Mouse (Mus musculus) megakaryocyte, embryonic 14.5 days (primary cell): ENCODE measurements at regions not wholly inside any gene's neighbourhood (a gene's known extent, or its start where the extent isn't known, plus 50 kb on each side); places are given as distances from the start of the nearest gene placed in this dataset.

Source experiments
- H3K27me3 ChIP-seq: replicated peaks from 2 replicates; pipeline ENCODE3; 2012; ENCODE audit warnings: inconsistent platforms
- H3K36me3 ChIP-seq: replicated peaks from 2 replicates; pipeline ENCODE3; 2012; ENCODE audit warnings: low read length, inconsistent platforms, mixed read lengths
- H3K4me1 ChIP-seq: 2 replicates; pipeline ENCODE4 v1.6.1; 2012; ENCODE audit warnings: inconsistent platforms
- H3K4me3 ChIP-seq: replicated peaks from 2 replicates; pipeline ENCODE3; 2012; ENCODE audit warnings: moderate library complexity, mild to moderate bottlenecking, inconsistent platforms
- H3K9me3 ChIP-seq: 2 replicates; pipeline ENCODE4 v1.6.1; 2012; ENCODE audit warnings: inconsistent platforms
- FLI1 ChIP-seq: IDR thresholded peaks from 2 replicates; pipeline ENCODE4 v1.6.1; 2012; ENCODE audit warnings: low read length, inconsistent platforms, mixed read lengths
- GATA1 ChIP-seq: IDR thresholded peaks from 3 replicates; pipeline ENCODE4 v1.6.1; 2012; ENCODE audit warnings: mixed read lengths, low read length, inconsistent platforms, borderline replicate concordance

GRCm38 (mm10) chr17:80785476-80785875 is 57.2 kb upstream of the Map4k3 start:
- Histone ChIP-seq H3K4me3 (no peak overlapping the region), H3K9me3 (no peaks in the 10 kb centered on the region), H3K4me1 (no peaks in the 10 kb centered on the region), H3K27me3 (peaks cover 2% of the 10 kb centered on the region), H3K36me3 (no peaks in the 10 kb centered on the region)
- TF ChIP-seq GATA1 (no peak), FLI1 (no peak)

- H3K36me3 ChIP-seq, result no peaks in the 10 kb centered on the region
- TF ChIP-seq GATA1 (no peak), FLI1 (no peak)
- H3K4me1 ChIP-seq, result no peaks in the 10 kb centered on the region
- H3K4me3 ChIP-seq, result no peak overlapping the region
- H3K9me3 ChIP-seq, result no peaks in the 10 kb centered on the region
- H3K27me3 ChIP-seq, result peaks cover 2% of the 10 kb centered on the region
Observed at GRCm38 (mm10) chr17:80785049-80785448, 56.8 kb upstream of the Map4k3 start.

- H3K27me3 ChIP-seq, result peaks cover 10% of the 10 kb centered on the region
- H3K4me3 ChIP-seq, result no peak overlapping the region
- TF ChIP-seq FLI1, result no peak
- no peak for TF ChIP-seq GATA1
- H3K4me1 ChIP-seq, result no peaks in the 10 kb centered on the region
- no peaks in the 10 kb centered on the region for H3K36me3 ChIP-seq
- peaks cover 5% of the 10 kb centered on the region; the same call in 1 of the 2 replicates for H3K9me3 ChIP-seq
Observed at GRCm38 (mm10) chr17:80782233-80782632, 53.9 kb upstream of the Map4k3 start.

- Histone ChIP-seq H3K36me3 (no peaks in the 10 kb centered on the region), H3K4me1 (no peaks in the 10 kb centered on the region), H3K9me3 (peaks cover 5% of the 10 kb centered on the region; the same call in 1 of the 2 replicates), H3K27me3 (peaks cover 15% of the 10 kb centered on the region), H3K4me3 (no peak overlapping the region)
- TF ChIP-seq FLI1 (no peak), GATA1 (no peak)
Observed at GRCm38 (mm10) chr17:80781621-80782020, 53.3 kb upstream of the Map4k3 start.

- TF ChIP-seq GATA1 (no peak), FLI1 (no peak)
- no peaks in the 10 kb centered on the region for H3K36me3 ChIP-seq
Observed at GRCm38 (mm10) chr17:80780303-80780702, 52.0 kb upstream of the Map4k3 start.

GRCm38 (mm10) chr17:80779782-80780181 is 51.5 kb upstream of the Map4k3 start:
- TF ChIP-seq FLI1 (no peak), GATA1 (no peak)
- no peaks in the 10 kb centered on the region for H3K4me1 ChIP-seq
- no peaks in the 10 kb centered on the region for H3K36me3 ChIP-seq
- H3K27me3 ChIP-seq, result peaks cover 20% of the 10 kb centered on the region
- no peak overlapping the region for H3K4me3 ChIP-seq
- H3K9me3 ChIP-seq, result peaks cover 5% of the 10 kb centered on the region; the same call in 1 of the 2 replicates

More at GRCm38 (mm10) chr17:80780303-80780702, 52.0 kb upstream of the Map4k3 start:
- Histone ChIP-seq H3K27me3 (peaks cover 18% of the 10 kb centered on the region), H3K4me1 (no peaks in the 10 kb centered on the region), H3K9me3 (peaks cover 5% of the 10 kb centered on the region; the same call in 1 of the 2 replicates), H3K4me3 (no peak overlapping the region)
